Mouse (Mus musculus) kidney, adult 2 months (tissue): ENCODE data around the gene Vpreb3.

Source experiments
- CTCF ChIP-seq: fragments of 200-500 bp; conservative IDR thresholded peaks from 2 replicates; pipeline ENCODE4 v1.5.1; 2011; ENCODE audit warnings: low read depth, mild to moderate bottlenecking, control low read depth, low read length, moderate library complexity, mixed read lengths; ENCODE audit not compliant: insufficient read depth, insufficient read length
- POLR2A ChIP-seq: fragments of 200-500 bp; IDR thresholded peaks from one replicate; pipeline ENCODE4 v1.6.1; 2011; ENCODE audit warnings: low read depth, low read length, control low read depth

- TF ChIP-seq CTCF: peak; percentile 46
- no peak for TF ChIP-seq POLR2A
Measured at GRCm38 (mm10) chr10:75924324-75924723, 18.5 kb upstream of the Vpreb3 start.
